Mouse (Mus musculus) neural tube, embryonic 15.5 days (tissue): ENCODE measurements around the gene Lrit2. TPM values are rescaled to one million over a fixed set of nuclear protein-coding genes. Genes with fewer than 3 reads are reported as not detected.

ENCODE experiments used
- ATAC-seq: fragments of 200-750 bp; cut with Nextera tagmentation; 2 replicates; pipeline ENCODE4 v1.8.0; 2017; ENCODE audit warnings: mild to moderate bottlenecking, moderate TSS enrichment, moderate library complexity; ENCODE audit not compliant: low FRiP score
- H3K27ac ChIP-seq: fragments of 300-500 bp; sonication (generic); replicated peaks from 2 replicates; pipeline ENCODE4 v1.5.1; 2015; ENCODE audit warnings: mild to moderate bottlenecking, inconsistent platforms
- H3K27me3 ChIP-seq: fragments of 300-500 bp; sonication (generic); replicated peaks from 2 replicates; pipeline ENCODE4 v1.6.1; 2015; ENCODE audit warnings: inconsistent platforms
- H3K36me3 ChIP-seq: fragments of 300-500 bp; sonication (generic); 2 replicates; pipeline ENCODE4 v1.6.1; 2015; ENCODE audit warnings: inconsistent platforms
- H3K4me1 ChIP-seq: fragments of 300-500 bp; sonication (generic); 2 replicates; pipeline ENCODE4 v1.6.1; 2015; ENCODE audit warnings: inconsistent platforms
- H3K4me2 ChIP-seq: fragments of 300-500 bp; sonication (generic); 2 replicates; pipeline ENCODE4 v1.6.1; 2015; ENCODE audit warnings: inconsistent platforms, mild to moderate bottlenecking, moderate library complexity
- H3K4me3 ChIP-seq: fragments of 300-500 bp; sonication (generic); replicated peaks from 2 replicates; pipeline ENCODE4 v1.5.1; 2015; ENCODE audit warnings: mild to moderate bottlenecking, inconsistent platforms
- H3K9ac ChIP-seq: fragments of 300-500 bp; sonication (generic); replicated peaks from 2 replicates; pipeline ENCODE4 v1.6.1; 2015; ENCODE audit warnings: mild to moderate bottlenecking, inconsistent platforms
- H3K9me3 ChIP-seq: fragments of 300-500 bp; sonication (generic); replicated peaks from 2 replicates; pipeline ENCODE4 v1.6.1; 2016; ENCODE audit warnings: inconsistent platforms
- WGBS: fragments of 180-500 bp; shearing (Covaris S2); methylation state at CpG from one replicate; pipeline ENCODE4 v1.1.7; 2015; ENCODE audit warnings: mixed read lengths; 5-methylcytosine and 5-hydroxymethylcytosine counted together
- polyA plus RNA-seq: library from polyadenylated mRNA; unstranded; fragments of >200 nt; fragmentation: Nextera tagmentation; extraction: Ambion mirVana; gene quantifications from 2 replicates; pipeline ENCODE4 v1.2.1, GENCODE M21; 2015

The Lrit2 gene
- not detected in 2 replicates for polyA plus RNA-seq

DNA sequence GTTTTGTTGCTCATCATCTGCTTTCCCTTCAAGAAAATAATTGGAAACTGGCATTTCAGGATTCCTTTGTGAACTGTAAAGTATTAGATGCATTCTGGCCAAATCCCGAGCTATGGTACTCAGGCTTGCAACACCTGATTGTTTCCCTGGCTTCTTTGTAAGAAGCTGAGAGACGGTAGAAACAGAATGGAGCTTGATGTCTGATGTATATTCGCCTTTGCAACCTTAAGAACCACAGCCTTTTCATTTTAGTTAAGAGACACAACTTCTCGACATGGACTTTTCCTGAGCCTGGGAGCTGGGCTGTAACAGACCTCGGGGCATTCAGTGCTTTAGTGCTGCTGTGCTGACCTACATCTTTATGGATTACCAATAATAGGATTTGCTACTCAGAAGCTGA lies at the start of gene Lrit2:
TSS of gene Lrit2 (plus strand) at position 301 of the 400 bp plus-strand sequence.
- Histone ChIP-seq H3K4me1 (no peaks in the 10 kb centered on the region), H3K4me2 (no peak within 1 kb of the TSS), H3K36me3 (no peaks in the 10 kb centered on the region), H3K27ac (no peak within 1 kb of the TSS), H3K9ac (no peak within 1 kb of the TSS), H3K27me3 (no peaks in the 10 kb centered on the region), H3K4me3 (no peak within 1 kb of the TSS), H3K9me3 (no peaks in the 10 kb centered on the region)
- WGBS = 75% methylated on average over 5 of the region's 5 CpGs
- ATAC-seq = no peak

DNA sequence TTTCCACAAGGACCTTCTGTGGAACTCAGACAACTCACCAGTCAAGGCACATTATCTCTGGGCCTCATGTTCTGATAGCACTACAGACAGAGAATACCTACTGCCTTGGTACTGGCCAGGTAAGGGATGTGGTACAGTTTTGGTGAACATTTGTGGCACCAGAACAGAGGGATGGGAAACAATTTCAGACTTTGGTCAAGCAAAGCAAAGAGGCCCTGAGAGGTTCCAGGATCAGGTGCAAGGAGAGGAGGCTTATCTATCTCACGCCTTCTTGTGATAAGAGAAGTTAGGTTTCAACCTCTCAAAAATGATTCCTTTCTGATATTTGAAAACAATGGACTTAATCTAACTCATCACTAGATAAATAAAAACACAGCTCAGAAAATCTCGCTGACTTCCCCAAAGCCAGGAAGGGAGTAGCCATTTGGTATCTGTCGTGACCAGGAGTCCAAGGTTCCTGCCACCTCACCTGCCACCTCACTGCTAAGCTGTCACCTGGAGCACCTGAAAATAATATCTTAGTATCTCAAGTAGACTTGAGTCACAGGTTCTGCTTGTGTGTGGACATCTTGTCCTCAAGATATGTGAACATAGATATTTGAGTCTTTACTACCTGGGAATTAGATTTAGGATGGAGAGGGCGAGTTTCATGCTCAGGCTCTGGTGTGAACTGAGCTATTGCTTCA lies 40.3 kb upstream of the Lrit2 start:
- Histone ChIP-seq H3K4me3 (no peak overlapping the region), H3K36me3 (no peaks in the 10 kb centered on the region), H3K4me2 (no peak overlapping the region), H3K27me3 (no peaks in the 10 kb centered on the region), H3K27ac (no peak overlapping the region), H3K9me3 (no peaks in the 10 kb centered on the region), H3K4me1 (no peaks in the 10 kb centered on the region), H3K9ac (no peak overlapping the region)
- no peak for ATAC-seq
- 82% methylated on average over 4 of the region's 4 CpGs for WGBS

DNA sequence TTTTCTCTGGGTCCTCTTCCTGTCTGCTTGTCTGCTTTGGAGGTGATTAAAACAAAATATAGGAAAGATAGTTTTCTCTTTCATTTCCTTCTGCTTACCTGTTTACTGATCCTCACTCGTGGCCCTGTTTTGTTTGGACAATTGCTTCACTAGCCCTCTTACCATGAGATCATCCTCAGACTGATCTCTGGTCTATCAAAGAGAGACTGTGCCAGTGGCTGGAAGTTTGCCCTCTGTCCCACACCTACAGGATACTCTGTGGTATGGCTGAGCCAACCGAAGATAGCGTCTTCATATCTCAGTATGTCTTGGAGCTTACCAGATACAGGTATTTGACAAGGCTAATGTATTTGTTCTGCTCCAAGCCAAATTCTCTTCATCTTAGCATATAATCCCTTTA lies 39.8 kb upstream of the Lrit2 start:
- no peak overlapping the region for H3K4me3 ChIP-seq
- H3K9me3 ChIP-seq = no peaks in the 10 kb centered on the region
- no peak overlapping the region for H3K27ac ChIP-seq
- 98% methylated on average over 3 of the region's 3 CpGs for WGBS
- H3K4me2 ChIP-seq = no peak overlapping the region
- no peaks in the 10 kb centered on the region for H3K36me3 ChIP-seq
- H3K4me1 ChIP-seq = peaks cover 3% of the 10 kb centered on the region; the same call in 1 of the 2 replicates
- ATAC-seq = no peak
- no peaks in the 10 kb centered on the region for H3K27me3 ChIP-seq
- no peak overlapping the region for H3K9ac ChIP-seq

DNA sequence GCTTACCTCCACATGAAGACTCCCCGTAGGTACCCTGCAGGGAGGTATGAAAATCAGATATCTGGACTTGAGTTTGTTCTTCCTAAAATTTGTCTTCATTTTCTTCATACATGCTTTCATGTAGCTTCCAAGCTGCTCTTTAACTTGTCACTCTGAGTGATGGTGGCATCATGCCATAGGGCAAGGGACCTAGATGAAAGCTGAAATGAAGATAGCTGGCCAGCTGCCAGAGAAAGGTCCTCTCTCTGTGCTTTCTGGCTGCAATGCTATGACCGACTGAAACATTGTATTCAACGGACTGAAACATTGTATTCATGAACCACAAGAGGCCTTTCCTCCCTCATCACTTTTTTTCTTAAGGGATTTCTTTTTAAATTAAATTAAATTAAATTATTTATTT lies 39.2 kb upstream of the Lrit2 start:
- no peak overlapping the region for H3K27ac ChIP-seq
- no peaks in the 10 kb centered on the region for H3K9me3 ChIP-seq
- H3K9ac ChIP-seq = no peak overlapping the region
- no peak overlapping the region for H3K4me2 ChIP-seq
- H3K4me3 ChIP-seq = no peak overlapping the region
- 86% methylated on average over 3 of the region's 3 CpGs for WGBS
- no peak for ATAC-seq
- peaks cover 5% of the 10 kb centered on the region; the same call in 1 of the 2 replicates for H3K4me1 ChIP-seq
- H3K27me3 ChIP-seq = no peaks in the 10 kb centered on the region
- H3K36me3 ChIP-seq = no peaks in the 10 kb centered on the region

- H3K9me3 ChIP-seq = no peaks in the 10 kb centered on the region
- H3K27me3 ChIP-seq = no peaks in the 10 kb centered on the region
- peaks cover 5% of the 10 kb centered on the region; the same call in 1 of the 2 replicates for H3K4me1 ChIP-seq
- no peaks in the 10 kb centered on the region for H3K36me3 ChIP-seq
- WGBS = 57% methylated on average over 11 of the region's 11 CpGs
- no peak overlapping the region for H3K4me3 ChIP-seq
- H3K4me2 ChIP-seq = no peak overlapping the region
- H3K9ac ChIP-seq = no peak overlapping the region
- no peak overlapping the region for H3K27ac ChIP-seq
- ATAC-seq = no peak; the same call in 1 of the 2 replicates
Observed at GRCm38 (mm10) chr14:37032481-37033104, 35.1 kb upstream of the Lrit2 start.

GRCm38 (mm10) chr14:37033241-37033640 lies 34.5 kb upstream of the Lrit2 start:
- Histone ChIP-seq H3K4me1 (peaks cover 5% of the 10 kb centered on the region; the same call in 1 of the 2 replicates), H3K9me3 (no peaks in the 10 kb centered on the region), H3K27ac (no peak overlapping the region), H3K36me3 (no peaks in the 10 kb centered on the region), H3K27me3 (no peaks in the 10 kb centered on the region), H3K9ac (no peak overlapping the region), H3K4me3 (no peak overlapping the region), H3K4me2 (no peak overlapping the region)
- ATAC-seq = peak; percentile 75
- WGBS = 19% methylated on average over 7 of the region's 7 CpGs

GRCm38 (mm10) chr14:37034432-37034831 lies 33.3 kb upstream of the Lrit2 start:
- H3K27ac ChIP-seq = no peak overlapping the region
- H3K9me3 ChIP-seq = no peaks in the 10 kb centered on the region
- H3K4me2 ChIP-seq = no peak overlapping the region
- no peaks in the 10 kb centered on the region for H3K27me3 ChIP-seq
- no peak for ATAC-seq
- H3K9ac ChIP-seq = no peak overlapping the region
- H3K4me3 ChIP-seq = no peak overlapping the region
- WGBS = 43% methylated on average over 5 of the region's 5 CpGs
- H3K36me3 ChIP-seq = no peaks in the 10 kb centered on the region
- peaks cover 5% of the 10 kb centered on the region; the same call in 1 of the 2 replicates for H3K4me1 ChIP-seq

- no peak for ATAC-seq
- H3K27ac ChIP-seq = no peak within 1 kb of the TSS
- H3K4me1 ChIP-seq = no peaks in the 10 kb centered on the region
- no peaks in the 10 kb centered on the region for H3K36me3 ChIP-seq
- no peaks in the 10 kb centered on the region for H3K27me3 ChIP-seq
- WGBS = 52% methylated on average over 1 of the region's 1 CpGs
- no peaks in the 10 kb centered on the region for H3K9me3 ChIP-seq
- H3K4me2 ChIP-seq = no peak within 1 kb of the TSS
- H3K4me3 ChIP-seq = no peak within 1 kb of the TSS
- H3K9ac ChIP-seq = no peak within 1 kb of the TSS
Observed at GRCm38 (mm10) chr14:37048914-37049410, 18.8 kb upstream of the Lrit2 start, which contains the start of gene Rgr. Rgr (minus strand) TSS chr14:37048964.

GRCm38 (mm10) chr14:37064849-37065248 lies 2.9 kb upstream of the Lrit2 start:
- H3K9ac ChIP-seq = no peak overlapping the region
- H3K4me3 ChIP-seq = no peak overlapping the region
- 50% methylated on average over 2 of the region's 2 CpGs for WGBS
- no peaks in the 10 kb centered on the region for H3K4me1 ChIP-seq
- H3K27me3 ChIP-seq = no peaks in the 10 kb centered on the region
- ATAC-seq = no peak
- H3K4me2 ChIP-seq = no peak overlapping the region
- H3K27ac ChIP-seq = no peak overlapping the region
- no peaks in the 10 kb centered on the region for H3K9me3 ChIP-seq
- no peaks in the 10 kb centered on the region for H3K36me3 ChIP-seq

DNA sequence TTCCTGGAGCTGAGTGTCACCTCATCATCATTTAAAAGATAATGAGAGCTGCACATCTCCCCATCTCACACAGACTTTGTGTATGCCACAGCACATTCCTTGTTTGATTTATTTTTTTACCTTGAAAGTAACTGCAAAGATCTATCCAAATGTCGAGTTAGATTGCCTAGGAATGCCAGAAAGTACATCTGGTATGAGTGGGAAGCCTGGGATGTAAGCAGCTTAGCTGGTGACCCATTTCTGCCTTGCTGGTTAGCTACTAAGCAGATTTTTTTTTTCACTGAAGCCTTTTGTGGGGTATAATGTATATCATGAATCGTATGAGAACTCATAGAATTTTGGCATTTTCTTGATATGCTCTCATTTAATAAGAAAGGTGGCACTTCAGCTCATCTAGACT lies 1.1 kb upstream of the Lrit2 start:
- no peaks in the 10 kb centered on the region for H3K27me3 ChIP-seq
- no peaks in the 10 kb centered on the region for H3K9me3 ChIP-seq
- ATAC-seq = no peak
- no peak overlapping the region for H3K27ac ChIP-seq
- H3K4me2 ChIP-seq = no peak overlapping the region
- H3K9ac ChIP-seq = no peak overlapping the region
- WGBS = 75% methylated on average over 2 of the region's 2 CpGs
- H3K36me3 ChIP-seq = no peaks in the 10 kb centered on the region
- no peaks in the 10 kb centered on the region for H3K4me1 ChIP-seq
- no peak overlapping the region for H3K4me3 ChIP-seq

DNA sequence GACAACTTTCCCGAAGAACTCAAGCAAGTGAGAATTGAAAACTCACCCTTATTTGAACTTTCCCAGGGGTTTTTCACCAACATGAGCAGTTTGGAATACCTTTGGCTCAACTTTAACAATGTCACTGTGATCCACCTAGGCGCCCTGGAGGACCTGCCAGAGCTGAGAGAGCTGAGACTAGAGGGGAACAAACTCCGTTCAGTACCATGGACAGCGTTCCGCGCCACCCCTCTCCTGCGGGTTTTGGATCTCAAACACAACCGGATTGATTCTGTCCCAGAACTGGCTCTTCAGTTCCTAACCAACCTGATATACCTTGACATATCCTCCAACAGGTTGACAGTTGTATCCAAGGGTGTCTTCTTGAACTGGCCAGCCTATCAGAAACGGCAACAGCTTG lies 787 bp downstream of the Lrit2 start:
- H3K4me3 ChIP-seq = no peak overlapping the region
- H3K9ac ChIP-seq = no peak overlapping the region
- no peaks in the 10 kb centered on the region for H3K4me1 ChIP-seq
- no peaks in the 10 kb centered on the region for H3K27me3 ChIP-seq
- H3K36me3 ChIP-seq = no peaks in the 10 kb centered on the region
- no peak for ATAC-seq
- no peaks in the 10 kb centered on the region for H3K9me3 ChIP-seq
- no peak overlapping the region for H3K27ac ChIP-seq
- no peak overlapping the region for H3K4me2 ChIP-seq
- WGBS = 20% methylated on average over 9 of the region's 9 CpGs

GRCm38 (mm10) chr14:37080724-37081123 lies 13.0 kb downstream of the Lrit2 start:
- Histone ChIP-seq H3K9me3 (no peaks in the 10 kb centered on the region), H3K27me3 (no peaks in the 10 kb centered on the region), H3K4me3 (no peak overlapping the region), H3K9ac (no peak overlapping the region), H3K4me2 (no peak overlapping the region), H3K4me1 (no peaks in the 10 kb centered on the region), H3K27ac (no peak overlapping the region), H3K36me3 (no peaks in the 10 kb centered on the region)
- WGBS = 92% methylated on average over 1 of the region's 1 CpGs
- ATAC-seq = no peak
